Mouse (Mus musculus) c-Kit-positive CD71-negative TER-119-negative erythroid progenitor cells, embryonic 14.5 days (primary cell): ENCODE measurements around the gene Tubg1.

Experiments
- DNase-seq: peaks from one replicate; pipeline ENCODE4 v3.0.0-alpha.2; 2013; ENCODE audit warnings: low read depth

Gene Tubg1

DNA sequence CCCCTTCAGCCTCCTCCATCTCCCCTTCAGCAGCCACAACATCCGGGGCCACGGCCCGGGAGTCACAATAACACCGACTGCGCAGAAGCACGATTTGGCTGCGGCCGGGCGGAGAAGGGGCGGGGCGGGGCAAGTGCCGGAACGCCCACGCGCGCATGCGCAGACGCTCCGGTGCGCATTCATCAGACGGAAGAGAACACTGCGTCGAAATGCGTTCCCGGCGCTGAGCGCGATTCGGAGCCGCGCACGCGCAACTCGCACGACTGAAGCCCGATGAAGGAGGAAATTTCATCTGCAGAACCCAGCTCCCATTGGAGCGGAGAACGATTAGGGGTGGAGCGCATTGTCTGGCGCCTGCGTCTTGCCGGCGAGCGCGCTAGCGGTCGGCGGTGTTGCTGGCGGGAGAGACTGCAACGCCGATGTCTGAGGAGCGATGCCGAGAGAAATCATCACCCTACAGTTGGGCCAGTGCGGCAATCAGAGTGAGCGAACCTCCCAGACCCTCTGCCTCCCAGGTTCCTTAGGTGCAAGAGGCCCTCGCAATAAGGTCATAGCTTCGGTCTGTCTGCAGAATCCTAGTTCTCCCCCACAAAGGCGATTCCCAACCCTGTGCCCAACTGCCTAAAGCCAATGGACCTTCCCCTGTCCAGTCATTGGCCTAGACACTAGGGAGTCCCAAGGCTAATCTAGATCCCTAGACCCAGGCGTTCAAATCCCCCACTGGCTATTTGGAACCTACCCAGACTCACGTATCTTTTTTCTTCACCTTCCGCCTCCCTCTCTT is at the start of gene Tubg1, which contains the start of gene Retreg3:
Gene Tubg1 (plus strand): TSS at position 178 of the 784 bp plus-strand sequence.
Gene Retreg3 (minus strand): TSS at position 133 of the 784 bp plus-strand sequence.
- peak; percentile 97 for DNase-seq

DNA sequence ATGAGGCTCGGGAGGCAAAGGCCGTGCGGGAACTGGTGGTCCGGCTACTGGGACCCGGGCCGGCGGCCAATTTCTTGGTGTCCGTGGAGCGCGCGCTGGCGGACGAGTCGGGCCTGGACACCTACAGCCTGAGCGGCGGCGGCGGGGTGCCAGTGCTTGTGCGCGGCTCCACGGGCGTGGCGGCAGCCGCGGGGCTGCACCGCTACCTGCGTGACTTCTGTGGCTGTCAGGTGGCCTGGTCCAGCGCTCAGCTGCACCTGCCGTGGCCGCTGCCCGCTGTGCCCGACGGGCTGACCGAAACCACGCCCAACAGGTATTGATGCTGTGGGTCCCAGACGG is 49.6 kb upstream of the Tubg1 start:
- DNase-seq = no peak

DNA sequence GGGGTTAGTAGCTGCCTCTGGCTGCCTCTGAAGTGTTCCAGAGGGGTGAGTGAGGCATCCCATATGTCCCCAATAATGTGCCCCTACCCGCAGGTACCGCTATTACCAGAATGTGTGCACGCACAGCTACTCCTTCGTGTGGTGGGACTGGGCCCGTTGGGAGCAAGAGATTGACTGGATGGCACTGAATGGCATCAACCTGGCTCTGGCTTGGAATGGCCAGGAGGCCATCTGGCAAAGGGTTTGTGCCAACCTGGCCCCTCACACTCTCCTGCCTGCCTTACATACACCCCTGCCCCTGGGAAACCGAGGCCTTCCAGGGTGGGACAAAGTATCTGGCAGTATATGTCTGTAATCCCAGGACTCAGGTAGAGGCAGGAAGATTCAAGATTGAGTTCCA is 48.8 kb upstream of the Tubg1 start:
- DNase-seq = no peak

DNA sequence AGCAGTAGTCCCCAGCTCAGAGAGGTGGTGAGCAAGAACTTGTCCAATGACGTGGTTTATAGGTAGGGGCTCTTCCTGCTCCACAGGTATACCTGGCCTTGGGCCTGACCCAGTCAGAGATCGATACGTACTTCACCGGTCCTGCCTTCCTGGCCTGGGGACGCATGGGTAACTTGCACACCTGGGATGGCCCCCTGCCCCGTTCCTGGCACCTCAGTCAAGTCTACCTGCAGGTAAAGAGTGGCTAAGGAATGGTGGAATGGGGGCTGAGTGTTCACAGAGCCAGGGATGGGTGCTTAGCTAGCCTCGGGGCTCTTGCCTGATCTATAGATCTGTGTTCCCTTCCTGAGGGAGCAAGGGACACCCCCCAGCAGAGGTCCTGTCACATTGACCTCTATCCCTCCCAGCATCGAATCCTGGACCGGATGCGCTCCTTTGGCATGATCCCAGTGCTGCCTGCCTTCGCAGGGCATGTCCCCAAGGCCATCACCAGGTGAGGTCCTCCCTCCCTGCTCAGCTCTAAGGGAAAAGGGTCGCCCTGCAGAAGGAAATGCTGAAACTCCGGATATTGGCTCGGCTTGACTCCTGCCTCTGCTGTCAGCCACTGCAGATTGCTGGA is 47.8 kb upstream of the Tubg1 start:
- no peak for DNase-seq

DNA sequence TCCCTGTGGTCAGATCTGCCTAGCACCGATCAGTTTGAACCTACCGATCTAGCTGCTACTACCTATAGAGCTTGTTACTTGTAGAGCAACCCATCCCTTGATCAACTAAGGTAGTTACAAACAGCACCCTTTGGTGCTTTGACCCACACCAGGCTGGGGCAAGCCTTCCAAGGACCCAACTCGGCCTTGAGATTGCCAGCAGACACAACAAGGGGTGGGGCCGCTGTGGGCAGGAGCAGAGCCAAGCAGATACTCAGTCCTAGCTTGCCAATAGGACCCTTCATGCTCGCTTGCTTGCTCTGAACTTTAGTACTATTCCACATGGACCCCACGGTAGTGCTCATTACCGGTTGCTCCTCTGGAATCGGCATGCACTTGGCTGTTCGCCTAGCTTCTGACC is 41.6 kb upstream of the Tubg1 start, which contains the start of gene Hsd17b1:
Gene Hsd17b1 (plus strand): TSS at position 291 of the 400 bp plus-strand sequence.
- no peak for DNase-seq

DNA sequence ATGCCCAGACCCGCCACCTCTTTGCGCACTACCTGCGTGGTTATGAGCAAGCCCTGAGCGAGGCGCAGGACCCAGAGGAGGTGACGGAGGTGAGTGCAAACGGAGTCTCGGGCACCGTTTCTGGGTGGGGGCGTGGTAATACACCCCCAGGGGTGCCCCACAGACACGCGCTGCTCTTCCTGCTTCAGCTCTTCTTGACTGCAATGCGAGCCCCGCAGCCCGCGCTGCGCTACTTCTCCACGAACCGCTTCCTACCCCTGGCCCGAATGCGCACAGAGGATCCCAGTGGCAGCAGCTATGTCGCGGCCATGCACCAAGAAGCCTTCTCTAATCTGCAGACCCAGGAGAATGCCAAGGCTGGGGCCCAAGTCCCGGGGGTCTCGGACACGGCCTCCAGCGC is 40.0 kb upstream of the Tubg1 start:
- no peak for DNase-seq

DNA sequence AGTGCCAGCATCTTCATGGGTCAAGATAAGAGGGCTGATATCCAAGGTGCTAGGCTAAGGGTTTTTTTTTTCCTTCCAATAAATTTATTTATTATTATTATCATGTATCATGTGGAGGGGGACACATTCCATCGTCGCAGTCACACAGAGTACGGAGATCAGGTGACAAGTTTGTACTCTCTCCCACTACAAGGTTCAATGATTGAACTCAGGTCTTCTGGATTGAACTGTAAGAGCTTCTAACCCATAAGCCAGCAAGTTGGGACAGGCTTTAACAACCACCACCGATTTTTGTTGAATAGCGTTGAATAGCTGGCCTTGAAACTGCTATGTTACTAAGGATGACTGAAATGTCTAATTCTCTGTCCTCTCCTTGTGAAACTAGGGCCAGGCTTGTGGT is 39.3 kb upstream of the Tubg1 start:
- DNase-seq = no peak

DNA sequence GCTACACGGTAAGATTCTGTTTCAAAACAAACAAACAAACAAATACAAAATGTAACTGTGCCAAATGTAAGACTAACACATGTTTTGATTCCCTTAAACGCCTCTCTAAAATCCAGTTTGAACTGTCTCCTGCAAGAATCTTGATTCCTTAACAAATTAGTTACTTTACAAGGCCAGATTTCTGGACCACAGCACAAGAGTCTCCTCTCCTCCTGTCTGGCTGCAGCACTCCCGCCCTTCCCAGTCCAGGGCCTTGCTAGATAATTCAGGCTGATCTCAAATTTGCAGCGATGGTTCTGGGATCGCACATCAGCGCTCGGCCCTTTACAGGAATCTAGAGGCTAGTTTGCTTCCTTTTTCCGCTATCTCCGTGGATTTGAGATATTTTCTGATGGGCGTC is 38.1 kb upstream of the Tubg1 start:
- DNase-seq = no peak

DNA sequence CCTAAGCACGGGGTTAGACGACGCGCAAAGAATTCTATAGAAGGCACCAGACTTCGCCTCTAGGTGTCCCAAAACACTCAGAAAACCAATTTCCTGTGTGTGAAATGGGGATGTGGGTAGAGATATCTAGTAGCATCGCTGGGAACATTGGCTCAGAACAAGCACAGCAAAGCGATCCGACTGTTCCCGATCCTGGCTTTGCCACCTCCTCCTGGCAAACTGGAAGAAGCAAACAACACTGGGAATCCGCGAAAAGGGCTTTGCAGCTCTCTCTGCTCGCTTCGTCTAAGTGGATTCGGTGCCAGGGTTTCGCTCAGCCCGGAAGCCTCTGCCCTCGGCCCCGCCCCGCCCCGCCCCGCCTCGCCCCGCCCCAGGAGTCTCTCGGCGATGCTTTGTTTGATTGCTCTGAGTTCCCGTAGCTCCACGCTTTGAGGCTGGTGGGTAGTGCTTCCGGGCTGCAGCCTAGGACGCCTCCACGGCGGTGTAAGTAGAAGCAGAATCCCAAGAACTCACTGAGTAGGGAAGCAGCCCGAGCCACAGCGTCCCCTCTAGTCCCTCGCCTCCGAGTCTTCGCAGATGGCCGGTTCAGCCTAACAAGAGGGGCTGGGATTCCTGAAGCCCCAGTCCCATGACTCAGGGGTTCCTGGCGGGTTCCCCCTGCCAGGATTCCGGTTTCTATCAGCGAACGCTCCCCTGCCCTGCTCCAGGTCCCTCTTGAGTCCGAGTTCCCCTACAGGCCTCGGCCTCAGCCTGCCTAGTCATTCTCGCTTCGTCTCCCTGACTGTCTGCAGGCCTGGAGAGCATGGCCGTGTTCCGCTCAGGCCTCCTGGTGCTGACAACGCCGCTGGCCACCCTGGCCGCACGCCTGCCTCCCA is 37.3 kb upstream of the Tubg1 start, which contains the start of gene Coasy:
Gene Coasy (plus strand): TSS at position 358 of the 875 bp plus-strand sequence.
- DNase-seq = peak; percentile 82

DNA sequence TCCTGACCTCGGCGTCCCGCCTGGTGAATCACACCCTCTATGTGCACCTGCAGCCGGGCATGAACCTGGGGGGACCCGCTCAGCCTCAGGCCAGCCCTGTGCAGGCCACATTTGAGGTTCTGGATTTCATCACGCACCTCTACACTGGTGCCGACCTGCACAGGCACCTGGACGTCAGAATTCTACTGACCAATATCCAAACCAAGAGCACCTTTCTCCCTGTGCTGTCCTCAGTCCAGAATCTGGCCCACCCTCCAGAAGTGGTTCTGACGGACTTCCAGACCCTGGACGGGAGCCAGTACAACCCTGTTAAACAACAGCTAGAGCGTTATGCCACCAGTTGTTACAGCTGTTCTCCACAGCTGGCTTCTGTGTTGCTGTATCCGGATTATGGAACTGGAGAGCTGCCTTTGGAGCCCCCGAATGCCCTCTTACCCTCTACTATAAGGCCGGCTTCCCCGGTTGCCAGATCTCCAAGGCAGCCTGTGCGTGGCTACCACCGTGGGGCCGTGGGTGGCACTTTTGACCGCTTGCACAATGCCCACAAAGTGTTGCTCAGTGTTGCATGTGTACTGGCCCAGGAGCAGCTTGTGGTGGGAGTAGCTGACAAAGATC is 36.5 kb upstream of the Tubg1 start:
- no peak for DNase-seq

DNA sequence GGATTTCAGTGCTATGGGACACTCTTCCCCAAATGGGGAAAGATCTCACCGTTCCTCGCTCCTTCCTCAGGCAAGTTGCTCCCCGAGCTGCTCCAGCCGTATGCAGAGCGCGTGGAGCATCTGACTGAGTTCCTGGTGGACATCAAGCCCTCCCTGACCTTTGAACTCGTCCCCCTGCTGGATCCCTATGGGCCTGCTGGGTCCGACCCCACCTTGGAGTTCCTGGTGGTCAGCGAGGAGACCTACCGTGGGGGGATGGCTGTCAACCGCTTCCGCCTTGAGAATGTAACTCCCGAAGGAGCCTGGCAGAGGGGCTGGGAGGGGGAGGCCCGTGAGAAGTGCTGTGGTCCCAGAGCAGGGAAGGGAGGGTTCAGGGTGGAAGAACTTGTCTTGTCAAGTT is 35.5 kb upstream of the Tubg1 start:
- no peak for DNase-seq

DNA sequence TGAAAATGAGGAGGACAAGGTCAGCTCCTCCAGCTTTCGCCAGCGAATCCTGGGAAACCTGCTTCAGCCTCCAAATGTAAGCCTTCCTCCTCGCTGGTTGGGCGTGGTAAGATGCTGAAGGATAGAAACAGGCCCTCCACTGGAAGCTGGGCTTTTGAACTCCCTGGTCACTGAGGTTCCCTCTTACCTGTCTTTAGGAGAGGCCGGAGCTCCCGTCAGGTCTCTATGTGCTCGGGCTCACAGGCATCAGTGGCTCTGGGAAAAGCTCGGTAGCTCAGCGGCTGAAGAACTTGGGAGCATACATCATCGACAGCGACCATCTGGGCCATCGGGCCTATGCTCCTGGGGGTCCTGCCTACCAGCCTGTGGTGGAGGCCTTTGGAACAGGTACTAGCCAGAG is 34.9 kb upstream of the Tubg1 start:
- no peak for DNase-seq

DNA sequence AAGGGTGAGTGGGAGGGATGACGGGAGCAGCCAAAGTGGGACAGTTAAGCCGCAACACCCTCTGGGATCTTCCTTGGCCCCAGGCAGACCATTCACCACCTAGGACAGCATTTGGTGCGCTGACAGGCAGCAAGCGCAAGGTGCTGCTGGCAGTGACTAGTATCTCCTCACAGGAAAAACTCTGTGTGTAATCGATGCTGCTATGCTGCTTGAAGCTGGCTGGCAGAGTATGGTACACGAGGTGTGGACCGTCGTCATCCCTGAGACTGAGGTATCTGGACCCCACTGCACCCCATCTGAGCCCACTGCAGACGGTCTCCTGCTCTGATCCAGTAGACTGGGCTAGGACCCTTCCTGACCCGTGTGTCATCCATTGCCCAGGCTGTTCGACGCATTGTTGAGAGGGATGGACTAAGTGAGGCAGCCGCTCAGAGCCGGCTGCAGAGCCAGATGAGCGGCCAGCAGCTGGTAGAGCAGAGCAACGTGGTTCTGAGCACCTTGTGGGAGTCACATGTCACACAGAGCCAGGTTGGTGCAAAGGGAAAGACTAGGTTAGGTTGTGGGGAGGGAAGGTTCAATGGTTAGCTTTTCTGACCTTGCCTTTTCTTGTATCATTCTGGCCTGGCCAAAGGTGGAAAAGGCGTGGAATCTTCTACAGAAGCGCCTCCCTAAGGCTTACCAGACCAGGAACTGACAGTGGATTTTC is 34.0 kb upstream of the Tubg1 start:
- DNase-seq = no peak

DNA sequence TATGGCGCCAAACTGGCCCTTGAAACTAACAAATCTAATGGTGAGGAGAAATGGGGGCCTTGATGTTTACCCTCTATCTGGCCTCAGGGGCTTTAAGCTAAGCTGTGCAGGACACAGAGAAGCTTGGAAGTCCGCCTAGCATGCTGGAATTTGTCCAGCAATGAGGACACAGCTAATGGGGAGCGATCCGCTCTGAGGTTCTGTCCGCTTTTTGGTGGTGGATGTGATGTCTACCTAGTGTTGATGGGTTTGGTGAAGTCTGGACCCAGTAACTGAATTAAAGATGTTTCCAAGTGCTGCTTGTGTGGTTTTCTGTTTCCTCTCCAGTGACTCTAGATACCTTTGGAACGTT is 33.4 kb upstream of the Tubg1 start:
- no peak for DNase-seq

DNA sequence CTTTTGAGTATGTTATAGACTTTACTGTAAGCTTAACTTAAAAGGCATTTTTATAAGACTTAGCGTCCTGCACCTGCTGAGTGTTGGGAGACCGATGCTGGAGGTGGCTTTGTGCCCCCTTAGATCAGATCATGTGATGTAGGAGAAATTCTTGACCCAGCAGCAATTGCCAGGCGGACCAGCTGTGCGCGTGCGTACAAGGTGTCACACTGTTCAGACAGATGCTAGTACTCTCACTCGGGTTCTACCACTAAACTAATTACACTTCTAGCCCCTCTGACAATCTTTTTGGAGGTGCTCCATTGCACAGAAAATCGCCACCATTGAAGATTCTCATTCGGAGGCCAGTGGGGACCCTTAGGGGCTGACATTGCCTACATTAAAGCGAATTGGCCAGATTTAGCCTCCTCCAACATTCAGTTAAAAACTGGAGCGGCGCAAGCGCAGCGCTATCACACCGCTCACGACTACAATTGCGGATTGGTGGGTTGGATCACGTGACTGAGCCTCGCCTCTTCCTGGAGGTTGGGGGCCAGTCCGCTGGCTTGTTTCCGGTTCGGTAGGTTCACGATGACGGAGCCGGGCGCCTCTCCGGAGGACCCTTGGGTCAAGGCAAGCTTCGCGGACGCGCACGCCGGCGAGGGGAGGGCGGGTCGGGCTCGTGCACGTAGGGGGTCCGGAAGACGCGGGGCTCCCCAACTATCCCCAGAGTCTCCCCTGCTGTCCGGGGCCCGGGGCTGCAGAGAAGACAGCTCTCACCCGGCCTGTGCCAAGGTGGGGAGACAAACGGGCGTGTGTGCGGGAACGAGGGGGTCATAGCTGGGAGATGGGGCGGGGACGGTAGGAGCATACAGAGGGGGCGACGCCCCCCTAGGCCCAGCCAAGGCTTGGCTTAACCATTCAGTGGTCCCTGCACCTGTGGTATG is 32.7 kb upstream of the Tubg1 start, which contains the start of gene Mlx:
Gene Mlx (plus strand): TSS at position 522 of the 926 bp plus-strand sequence.
- peak; percentile 87 for DNase-seq

DNA sequence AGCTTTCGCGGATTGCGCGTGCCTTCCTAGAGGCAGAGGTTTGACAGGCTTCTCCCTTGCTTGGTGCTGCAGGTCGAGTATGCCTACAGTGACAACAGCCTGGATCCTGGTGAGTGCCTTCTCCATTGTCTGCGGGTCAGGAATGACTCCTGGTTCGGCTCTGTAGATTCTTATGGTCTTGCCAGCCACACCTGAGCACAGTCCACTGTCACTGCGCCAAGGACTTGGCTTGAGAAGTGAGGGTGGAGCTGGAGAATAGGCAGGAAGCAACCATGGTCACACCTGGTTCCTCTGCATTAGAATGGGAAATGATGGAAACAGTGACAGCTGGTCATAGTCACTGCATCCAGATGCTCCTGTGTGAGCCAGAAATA is 32.1 kb upstream of the Tubg1 start:
- no peak for DNase-seq

DNA sequence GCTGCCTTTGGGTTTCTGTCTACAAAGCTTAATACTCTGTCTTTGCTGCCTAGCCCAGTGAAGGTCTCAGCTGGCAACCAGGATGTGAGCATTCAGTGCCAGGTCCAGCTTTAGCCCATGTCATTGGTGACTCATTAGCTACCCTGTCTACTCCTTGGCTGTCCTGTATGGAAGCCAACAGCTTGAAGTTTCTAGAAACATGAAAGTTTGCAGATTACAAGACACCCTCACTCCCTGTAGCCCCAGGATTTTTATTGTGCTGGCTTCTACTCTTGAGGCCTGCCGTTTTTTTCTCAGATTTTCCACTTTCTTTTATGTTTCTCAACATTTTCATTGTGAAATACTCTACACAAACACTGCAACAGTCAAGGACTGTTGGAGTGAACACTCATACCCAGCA is 29.8 kb upstream of the Tubg1 start:
- no peak for DNase-seq

DNA sequence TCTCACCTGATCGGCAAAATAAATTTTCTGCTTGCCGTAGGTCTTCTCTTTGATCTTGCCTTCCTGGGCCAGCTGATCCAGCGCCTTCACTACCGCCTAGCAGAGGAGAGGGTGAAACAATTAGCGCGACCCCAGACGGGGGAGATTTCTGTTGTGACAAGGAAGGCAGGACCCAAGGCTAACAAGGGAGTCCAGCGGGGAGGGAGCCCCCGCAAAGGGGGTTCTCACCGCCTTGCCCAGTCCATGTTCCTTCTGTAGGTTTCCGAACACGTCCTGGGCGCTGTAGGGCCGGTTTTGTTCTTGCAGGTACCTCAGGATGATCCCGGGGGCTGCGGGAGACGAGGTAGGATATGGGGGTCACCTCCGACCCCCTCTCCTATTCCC is 24.8 kb upstream of the Tubg1 start:
- DNase-seq = no peak

DNA sequence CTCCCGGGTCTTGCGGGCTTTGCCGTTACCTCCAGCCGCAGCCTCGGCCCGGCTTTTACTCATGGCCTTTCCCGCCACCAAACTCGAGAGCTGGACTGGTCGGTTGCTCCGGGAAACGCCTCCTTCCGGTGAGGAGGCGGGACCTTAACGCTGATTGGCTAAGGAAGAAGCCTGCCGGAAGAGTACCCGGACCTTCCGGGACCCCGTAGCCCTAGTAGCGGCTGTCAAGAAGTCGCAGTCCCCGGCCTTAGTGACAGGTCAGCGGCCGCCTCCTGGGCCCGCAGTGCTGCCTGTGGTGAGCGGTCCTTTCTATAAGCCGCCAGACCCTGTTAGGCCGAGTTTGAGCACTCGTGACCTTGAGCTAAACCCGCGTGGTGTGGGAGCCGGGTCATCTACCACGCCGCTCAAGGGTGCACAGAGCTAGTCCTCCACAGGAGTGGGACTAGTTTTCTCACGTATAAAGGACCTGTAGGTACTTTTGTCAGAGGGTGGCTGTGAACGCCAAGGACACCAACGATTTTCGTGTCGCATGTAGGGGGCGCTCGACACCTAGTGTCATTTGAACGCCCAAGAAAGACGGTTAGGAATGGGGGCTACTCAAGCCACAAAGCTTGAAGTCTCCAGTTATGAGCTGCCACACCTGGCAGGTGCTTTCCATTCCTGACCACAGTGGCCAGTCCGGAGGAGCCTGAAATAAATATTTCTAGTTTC is 24.3 kb upstream of the Tubg1 start, which contains the start of gene Psmc3ip:
Gene Psmc3ip (minus strand): TSS at position 123 of the 711 bp plus-strand sequence.
- DNase-seq = peak; percentile 96

DNA sequence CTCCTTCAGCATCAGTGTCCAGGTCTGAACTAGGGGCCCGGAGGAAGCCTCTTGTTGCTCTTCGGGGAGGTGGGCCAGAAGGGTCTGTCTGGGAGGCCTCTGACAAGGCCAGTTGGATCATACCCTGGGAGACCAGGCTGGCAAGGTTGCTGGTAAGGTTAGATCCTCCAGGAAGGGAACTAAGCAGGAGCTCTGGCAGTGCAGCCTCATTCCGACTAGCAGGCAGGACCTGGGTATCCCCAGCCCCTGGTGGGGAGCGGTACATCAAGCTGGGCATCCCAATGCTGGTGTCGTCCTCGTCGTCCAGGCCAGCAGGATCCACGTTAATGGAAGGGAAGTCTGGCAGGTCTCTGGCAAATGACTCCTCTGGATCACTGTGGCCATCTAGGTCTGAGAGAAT is 21.5 kb upstream of the Tubg1 start:
- DNase-seq = no peak
